Mouse (Mus musculus) E14TG2a.4 (cell line): Measurements from ENCODE around the gene Hist2h2aa1.

Experiments
- CTCF ChIP-seq: conservative IDR thresholded peaks from 2 replicates; pipeline ENCODE4 v1.5.1; 2014; ENCODE audit warnings: low read length
- NANOG ChIP-seq: IDR thresholded peaks from 2 replicates; pipeline ENCODE4 v1.6.1; 2014; ENCODE audit warnings: borderline replicate concordance, low read length, mixed read lengths
- POU5F1 ChIP-seq: IDR thresholded peaks from 2 replicates; pipeline ENCODE4 v1.6.1; 2014; ENCODE audit warnings: low read length, borderline replicate concordance

DNA sequence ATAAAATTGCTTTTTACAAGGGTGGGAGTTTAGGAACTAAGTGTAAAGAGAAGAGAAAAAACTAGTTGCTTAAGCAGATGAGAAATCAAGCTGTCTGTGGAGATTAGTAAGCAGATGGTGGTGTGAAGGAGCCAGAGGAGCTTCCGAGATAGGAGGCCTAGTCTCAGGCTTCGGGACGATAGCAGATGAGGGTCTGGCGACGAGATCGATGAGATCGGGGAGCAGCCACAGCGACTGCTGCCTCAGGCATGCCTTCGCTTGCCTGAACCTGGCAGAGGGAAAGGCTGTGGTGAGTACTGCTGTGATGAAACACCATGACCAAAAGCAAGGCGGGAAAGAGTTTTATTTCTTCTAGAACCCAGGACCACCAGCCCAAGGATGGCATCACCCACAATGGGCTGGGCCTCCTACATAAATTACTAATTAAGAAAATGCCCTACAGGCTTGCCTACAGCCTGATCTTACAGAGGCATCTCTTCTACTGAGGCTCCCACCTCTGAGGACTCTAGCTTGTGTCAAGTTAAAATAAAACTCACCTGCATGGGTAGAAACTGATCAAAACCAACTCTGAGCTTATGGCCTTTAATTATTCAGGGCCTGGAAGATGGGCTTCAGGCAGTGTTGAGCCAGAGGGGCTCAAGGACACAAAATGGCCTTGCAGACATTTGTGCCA is 9.5 kb downstream of the Hist2h2aa1 start:
- no peak for TF ChIP-seq CTCF
- TF ChIP-seq NANOG, result no peak
- TF ChIP-seq POU5F1, result no peak
